Mouse (Mus musculus) heart, adult 2 months (tissue): ENCODE measurements around the gene Parg.

ENCODE experiments used
- CTCF ChIP-seq: fragments of 200-600 bp; IDR thresholded peaks from 2 replicates; pipeline ENCODE4 v1.8.1; 2022; ENCODE audit warnings: antibody characterized with exemption, mild to moderate bottlenecking, moderate library complexity
- EP300 ChIP-seq: fragments of 200-500 bp; IDR thresholded peaks from 2 replicates; pipeline ENCODE4 v1.6.1; 2011; ENCODE audit warnings: low read depth, low read length, control low read depth; ENCODE audit not compliant: insufficient read depth
- POLR2A ChIP-seq: fragments of 200-500 bp; IDR thresholded peaks from 2 replicates; pipeline ENCODE4 v1.6.1; 2011; ENCODE audit warnings: mild to moderate bottlenecking, low read depth, low read length, control low read depth; ENCODE audit not compliant: insufficient read depth

GRCm38 (mm10) chr14:32261741-32262140 lies 60.0 kb downstream of the Parg start:
- TF ChIP-seq POLR2A: no peak
- TF ChIP-seq CTCF: no peak
- TF ChIP-seq EP300: no peak
